Mouse (Mus musculus): ENCODE measurements at regions not wholly inside any gene's neighbourhood (a gene's known extent, or its start where the extent isn't known, plus 50 kb on each side); places are given as distances from the start of the nearest gene placed in this dataset.

DNA sequence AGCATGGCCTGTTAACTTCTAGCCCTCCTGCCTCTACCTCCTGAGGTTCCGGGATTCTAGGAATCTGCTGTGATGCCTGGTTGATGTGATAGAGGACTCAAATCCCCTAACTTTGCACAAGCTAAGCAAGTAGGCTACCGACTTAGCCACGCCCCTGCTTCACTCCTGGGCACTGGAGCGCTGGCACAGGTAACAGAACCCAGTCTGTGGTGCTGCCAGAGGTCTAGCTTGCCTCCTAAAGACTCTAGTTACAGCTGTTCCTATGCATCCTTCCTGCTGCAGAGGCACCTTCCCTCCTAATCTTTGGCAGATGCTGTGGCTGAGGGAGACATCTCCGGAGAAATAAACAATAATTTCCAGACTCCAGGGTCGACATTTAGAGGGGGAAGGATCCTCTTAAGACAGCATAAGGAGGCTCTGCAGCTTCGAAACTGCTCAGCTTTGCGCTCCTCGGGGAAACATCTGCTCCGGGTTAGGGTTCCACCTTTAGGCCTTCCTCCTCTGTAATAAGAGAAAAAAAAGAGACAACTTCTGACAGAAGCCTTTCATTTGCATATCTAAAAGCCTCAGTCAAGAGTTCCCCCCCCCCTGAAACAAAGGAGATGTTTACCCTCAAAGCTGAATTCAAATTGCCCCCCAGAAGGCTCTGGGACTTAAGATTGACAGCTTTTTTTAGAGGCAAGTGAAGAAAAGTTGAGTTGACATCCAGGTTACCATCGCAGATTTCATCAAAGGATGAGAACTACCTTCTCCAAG, 155.4 kb upstream of the Plekha5 start:
- TF ChIP-seq CTCF (conservative IDR thresholded peaks at IDR 0.05; ENCODE audit: low read length) (no peak), NANOG (IDR thresholded peaks at IDR 0.05; ENCODE audit: borderline replicate concordance, low read length) (no peak), POU5F1 (IDR thresholded peaks at IDR 0.05; ENCODE audit: borderline replicate concordance, low read length) (no peak)
